Mouse (Mus musculus): ENCODE measurements around the gene Hcn2. TPM values are rescaled to one million over a fixed set of nuclear protein-coding genes. Genes with fewer than 3 reads are reported as not detected.

The Hcn2 gene
- total and polyA plus RNA-seq, 3 experiments: 0.21 to 2.2 (median 0.44) TPM

DNA sequence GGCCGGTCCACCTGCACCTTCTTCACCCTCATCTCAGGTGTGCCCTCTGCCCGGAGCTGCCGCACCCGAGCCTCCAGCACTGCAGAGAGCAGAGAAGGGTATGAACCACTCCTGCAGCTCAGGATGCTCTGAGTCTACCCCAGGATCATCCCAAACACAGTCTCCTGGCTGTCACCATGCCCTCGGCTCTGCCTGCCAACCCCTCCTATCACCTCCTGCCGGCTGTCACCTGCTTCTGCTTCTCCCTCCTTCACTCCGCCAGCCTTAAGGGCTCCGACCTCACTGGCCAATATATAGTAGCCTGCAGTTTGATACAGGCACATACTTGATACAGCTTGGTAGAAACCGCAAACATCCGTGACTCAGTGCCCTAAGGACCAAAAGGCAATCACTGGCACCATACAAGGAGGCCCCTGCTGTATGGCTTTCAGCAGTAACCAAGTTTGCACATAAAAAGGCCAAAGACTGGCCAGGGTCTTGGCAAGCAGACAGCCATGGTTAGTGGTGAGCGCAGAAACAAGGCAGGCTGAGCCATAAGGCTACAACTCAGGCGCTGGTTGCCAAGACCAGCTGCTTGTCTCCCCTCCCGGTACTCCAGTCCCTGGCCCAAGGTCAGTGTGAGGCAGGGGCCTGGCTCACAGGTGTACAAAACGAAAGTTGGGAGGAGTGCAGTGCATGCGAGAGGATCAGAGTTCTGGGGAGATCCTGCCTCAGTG, 27.4 kb downstream of the Hcn2 start:
- Histone ChIP-seq H3K36me3 (replicated peaks in 1 of 2; ENCODE audit: control insufficient read depth in 1 of 2, insufficient read depth in 1 of 2, low read length in 1 of 2) (peaks cover 56 to 63% of the 10 kb centered on the region in 2 experiments), H3K4me1 (ENCODE audit: control insufficient read depth in 1 of 2, insufficient read depth in 2 of 2) (peaks cover 8 to 28% of the 10 kb centered on the region in 2 experiments), H3K4me3 (replicated peaks in 1 of 3; ENCODE audit: low read depth in 2 of 3, low read length in 2 of 3, poor library complexity in 1 of 3) (no peak overlapping the region), H3K79me2 (replicated peaks; ENCODE audit: control insufficient read depth, extremely low read depth, insufficient read depth, poor library complexity, severe bottlenecking) (peaks cover 8% of the 10 kb centered on the region), H3K27ac (ENCODE audit: insufficient read depth, low read depth) (no peak overlapping the region), H3K9ac (ENCODE audit: insufficient read depth, low read depth) (no peak overlapping the region), H3K27me3 (replicated peaks) (no peaks in the 10 kb centered on the region), H3K4me2 (ENCODE audit: insufficient read depth, low read depth, poor library complexity, severe bottlenecking) (no peak overlapping the region), H3K9me3 (replicated peaks; ENCODE audit: low read length) (no peaks in the 10 kb centered on the region)
- dilution Hi-C loops (cut with MboI; ENCODE audit: extremely low pct_ligation_motif_present, extremely low pct_unique_long_range_greater_than_20kb, low sequenced_read_pairs) (no loop called here), in situ Hi-C loops (cut with MboI; ENCODE audit: low pct_ligation_motif_present, low pct_unique_long_range_greater_than_20kb, low sequenced_read_pairs) (no loop called here)
- no peak for DNase-seq (ENCODE audit: extremely low read depth)
- TF ChIP-seq IRF4 (IDR thresholded peaks at IDR 0.05; ENCODE audit: low read depth, low read length) (no peak), MXI1 (IDR thresholded peaks at IDR 0.05; ENCODE audit: low read depth, low read length) (no peak), RAD21 (IDR thresholded peaks at IDR 0.05; ENCODE audit: low read depth, low read length) (no peak), GABPA (IDR thresholded peaks at IDR 0.05; ENCODE audit: insufficient replicate concordance, low read depth, low read length) (no peak), CHD1 (IDR thresholded peaks at IDR 0.05; ENCODE audit: low read depth, low read length) (no peak), USF1 (IDR thresholded peaks at IDR 0.05; ENCODE audit: low read depth, low read length) (no peak), KAT2A (IDR thresholded peaks at IDR 0.05; ENCODE audit: insufficient replicate concordance, low read length) (no peak), MAX (IDR thresholded peaks at IDR 0.05; ENCODE audit: low read length) (no peak), NRF1 (IDR thresholded peaks at IDR 0.05; ENCODE audit: low read depth, low read length) (no peak), NELFE (IDR thresholded peaks at IDR 0.05; ENCODE audit: low read depth, low read length) (no peak), BHLHE40 (IDR thresholded peaks at IDR 0.05; ENCODE audit: low read depth, low read length) (no peak), JUND (conservative IDR thresholded peaks at IDR 0.05; ENCODE audit: low read depth, low read length) (no peak), MEF2A (IDR thresholded peaks at IDR 0.05; ENCODE audit: borderline replicate concordance, low read depth, low read length) (no peak), HCFC1 (IDR thresholded peaks at IDR 0.05; ENCODE audit: low read depth, low read length) (no peak), ZMIZ1 (IDR thresholded peaks at IDR 0.05; ENCODE audit: low read depth, low read length) (no peak), MYC (IDR thresholded peaks at IDR 0.05; ENCODE audit: low read depth, low read length) (no peak), JUN (IDR thresholded peaks at IDR 0.05; ENCODE audit: insufficient read depth, low read depth, low read length) (no peak), EP300 (IDR thresholded peaks at IDR 0.05; ENCODE audit: low read length) (no peak), ETS1 (conservative IDR thresholded peaks at IDR 0.05; ENCODE audit: low read depth, low read length) (no peak), MAFK (IDR thresholded peaks at IDR 0.05; ENCODE audit: insufficient replicate concordance, low read length) (no peak)

- dilution Hi-C loops (cut with MboI; ENCODE audit: extremely low pct_ligation_motif_present, extremely low pct_unique_long_range_greater_than_20kb, low sequenced_read_pairs) (no loop called here), in situ Hi-C loops (cut with MboI; ENCODE audit: low pct_ligation_motif_present, low pct_unique_long_range_greater_than_20kb, low sequenced_read_pairs) (no loop called here)
- no peaks in the 10 kb centered on the region for H3K27me3 ChIP-seq (replicated peaks)
- H3K4me2 ChIP-seq (ENCODE audit: insufficient read depth, low read depth, poor library complexity, severe bottlenecking): peak overlapping the region; percentile 91
- H3K9ac ChIP-seq (ENCODE audit: insufficient read depth, low read depth): peak overlapping the region; percentile 74
- H3K36me3 ChIP-seq (replicated peaks in 1 of 2; ENCODE audit: control insufficient read depth in 1 of 2, insufficient read depth in 1 of 2, low read length in 1 of 2): peaks cover 40 to 47% of the 10 kb centered on the region in 2 experiments
- DNase-seq (ENCODE audit: extremely low read depth): no peak
- peak overlapping the region; percentile 69 to 92 (median 69) for H3K4me3 ChIP-seq (replicated peaks in 1 of 3; ENCODE audit: low read depth in 2 of 3, low read length in 2 of 3, poor library complexity in 1 of 3)
- H3K4me1 ChIP-seq (ENCODE audit: control insufficient read depth in 1 of 2, insufficient read depth in 2 of 2): peaks cover 8 to 34% of the 10 kb centered on the region in 2 experiments
- no peak overlapping the region for H3K27ac ChIP-seq (ENCODE audit: insufficient read depth, low read depth)
- peaks cover 8% of the 10 kb centered on the region for H3K79me2 ChIP-seq (replicated peaks; ENCODE audit: control insufficient read depth, extremely low read depth, insufficient read depth, poor library complexity, severe bottlenecking)
- H3K9me3 ChIP-seq (replicated peaks; ENCODE audit: low read length): no peaks in the 10 kb centered on the region
- TF ChIP-seq ZKSCAN1 (IDR thresholded peaks at IDR 0.05; ENCODE audit: borderline replicate concordance, low read depth, low read length): no peak
- TF ChIP-seq RAD21 (IDR thresholded peaks at IDR 0.05; ENCODE audit: low read depth, low read length): no peak
- no peak for TF ChIP-seq MYC (IDR thresholded peaks at IDR 0.05; ENCODE audit: low read depth, low read length)
- TF ChIP-seq TCF12 (IDR thresholded peaks at IDR 0.05; ENCODE audit: low read depth, low read length): no peak
- no peak for TF ChIP-seq USF1 (IDR thresholded peaks at IDR 0.05; ENCODE audit: low read depth, low read length)
- no peak for TF ChIP-seq MAX (IDR thresholded peaks at IDR 0.05; ENCODE audit: low read length)
- no peak for TF ChIP-seq PAX5 (IDR thresholded peaks at IDR 0.05; ENCODE audit: low read length)
- no peak for TF ChIP-seq NRF1 (IDR thresholded peaks at IDR 0.05; ENCODE audit: low read depth, low read length)
- TF ChIP-seq TBP (conservative IDR thresholded peaks at IDR 0.05; ENCODE audit: low read depth, low read length): no peak
- TF ChIP-seq CTCF (conservative IDR thresholded peaks at IDR 0.05 in 1 of 2, IDR thresholded peaks at IDR 0.05 in 1 of 2; ENCODE audit: low read depth in 2 of 2, low read length in 2 of 2): no peak
Observed at GRCm38 (mm10) chr10:79745411-79745810, 29.0 kb downstream of the Hcn2 start.

All from CH12.LX (cell line).